Mouse (Mus musculus) neural tube, embryonic 14.5 days (tissue): Measurements from ENCODE around the gene Spata22. TPM values are rescaled to one million over a fixed set of nuclear protein-coding genes. Genes with fewer than 3 reads are reported as not detected.

Experiments used
- ATAC-seq: fragments of 200-750 bp; cut with Nextera tagmentation; 2 replicates; pipeline ENCODE4 v1.8.0; 2017; ENCODE audit warnings: low read depth, mild to moderate bottlenecking, moderate TSS enrichment, moderate library complexity
- H3K27ac ChIP-seq: fragments of 300-500 bp; sonication (generic); 2 replicates; pipeline ENCODE4 v1.5.1; 2014; ENCODE audit warnings: low read depth, mild to moderate bottlenecking, control low read depth, low read length, moderate library complexity, mixed read lengths
- H3K27me3 ChIP-seq: fragments of 300-500 bp; sonication (generic); 2 replicates; pipeline ENCODE4 v1.6.1; 2014; ENCODE audit warnings: low read length; ENCODE audit not compliant: control insufficient read depth, insufficient read depth
- H3K36me3 ChIP-seq: fragments of 300-500 bp; sonication (generic); 2 replicates; pipeline ENCODE4 v1.6.1; 2014; ENCODE audit warnings: low read length, mixed read lengths; ENCODE audit not compliant: control insufficient read depth, insufficient read depth
- H3K4me1 ChIP-seq: fragments of 300-500 bp; sonication (generic); 2 replicates; pipeline ENCODE4 v1.6.1; 2014; ENCODE audit warnings: low read length; ENCODE audit not compliant: control insufficient read depth, insufficient read depth
- H3K4me2 ChIP-seq: fragments of 300-500 bp; sonication (generic); 2 replicates; pipeline ENCODE4 v1.6.1; 2014; ENCODE audit warnings: mild to moderate bottlenecking, low read depth, low read length, control low read depth
- H3K4me3 ChIP-seq: fragments of 300-500 bp; sonication (generic); 2 replicates; pipeline ENCODE4 v1.5.1; 2014; ENCODE audit warnings: low read depth, low read length, control low read depth, mixed read lengths
- H3K9ac ChIP-seq: fragments of 300-500 bp; sonication (generic); replicated peaks from 2 replicates; pipeline ENCODE4 v1.6.1; 2014; ENCODE audit warnings: low read depth, mild to moderate bottlenecking, control low read depth, low read length, mixed read lengths
- H3K9me3 ChIP-seq: fragments of 300-500 bp; sonication (generic); 2 replicates; pipeline ENCODE4 v1.6.1; 2016; ENCODE audit warnings: low read length; ENCODE audit not compliant: control insufficient read depth
- WGBS: fragments of 180-500 bp; shearing (Covaris S2); extraction: QIAGEN DNeasy Blood & Tissue Kit; methylation state at CpG from one replicate; pipeline ENCODE4 v1.1.7; 2014; 5-methylcytosine and 5-hydroxymethylcytosine counted together
- polyA plus RNA-seq: library from polyadenylated mRNA; unstranded; fragments of >200 nt; fragmentation: Nextera tagmentation; extraction: Ambion mirVana; gene quantifications from 2 replicates; pipeline ENCODE4 v1.2.1, GENCODE M21; 2014

Spata22 gene
- polyA plus RNA-seq = not detected in 2 replicates

DNA sequence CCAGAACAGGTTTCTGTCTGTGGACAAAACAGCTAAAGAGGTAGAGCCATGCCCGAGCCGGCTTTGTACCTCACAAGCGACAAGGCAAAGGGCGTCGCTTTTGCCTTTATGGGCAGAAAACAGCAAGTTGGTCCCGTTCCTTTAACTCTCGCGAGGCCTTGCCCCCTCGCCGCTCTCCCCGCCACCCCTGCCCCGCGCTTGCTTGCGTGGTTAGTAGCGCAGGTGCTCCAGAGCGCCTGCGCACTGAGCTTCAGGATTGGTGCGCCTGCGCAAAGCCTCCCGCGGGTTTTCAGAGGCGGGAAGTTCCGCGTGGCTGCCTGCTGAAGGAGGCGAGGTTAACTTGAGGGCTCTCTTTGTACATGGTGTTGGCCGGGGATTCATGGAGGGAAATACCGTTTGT, at the start of gene Spata22, which contains the start of the genes Aspa and Gm49340:
Gene Spata22 (plus strand): TSS at position 300 of the 400 bp plus-strand sequence.
Gene Aspa (minus strand): TSS at position 155 of the 400 bp plus-strand sequence.
Gene Gm49340 (plus strand): TSS at position 300 of the 400 bp plus-strand sequence.
- Histone ChIP-seq H3K9ac (no peak within 1 kb of the TSS), H3K36me3 (no peaks in the 10 kb centered on the region), H3K27me3 (no peaks in the 10 kb centered on the region), H3K4me2 (no peak within 1 kb of the TSS), H3K9me3 (no peaks in the 10 kb centered on the region), H3K4me1 (no peaks in the 10 kb centered on the region), H3K27ac (no peak within 1 kb of the TSS), H3K4me3 (no peak within 1 kb of the TSS)
- ATAC-seq = no peak
- 77% methylated on average over 27 of the region's 27 CpGs for WGBS

DNA sequence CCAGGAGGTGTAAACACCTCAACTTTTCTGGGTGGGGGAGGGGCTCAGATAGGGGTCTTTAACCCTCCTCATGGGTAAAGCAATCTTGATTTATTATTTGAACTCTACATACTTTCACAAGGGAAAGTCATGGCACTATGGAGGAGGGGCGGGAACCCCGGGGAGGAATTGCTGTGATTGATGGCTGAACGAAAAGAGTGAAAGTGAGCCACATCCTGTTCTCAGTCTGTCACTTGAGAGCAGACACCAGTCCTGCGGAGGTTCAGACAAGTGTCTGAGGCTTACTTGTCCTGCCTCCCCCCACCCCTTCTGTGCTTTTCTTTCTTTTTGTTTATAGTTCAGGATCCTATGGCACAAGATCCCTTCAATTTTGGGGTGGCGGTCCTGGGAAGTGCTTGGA, 48.8 kb upstream of the Spata22 start:
- Histone ChIP-seq H3K9me3 (no peaks in the 10 kb centered on the region), H3K9ac (no peak overlapping the region), H3K36me3 (no peaks in the 10 kb centered on the region), H3K27ac (no peak overlapping the region), H3K4me1 (no peaks in the 10 kb centered on the region), H3K4me3 (no peak overlapping the region), H3K4me2 (no peak overlapping the region), H3K27me3 (no peaks in the 10 kb centered on the region)
- 51% methylated on average over 5 of the region's 5 CpGs for WGBS
- no peak for ATAC-seq

DNA sequence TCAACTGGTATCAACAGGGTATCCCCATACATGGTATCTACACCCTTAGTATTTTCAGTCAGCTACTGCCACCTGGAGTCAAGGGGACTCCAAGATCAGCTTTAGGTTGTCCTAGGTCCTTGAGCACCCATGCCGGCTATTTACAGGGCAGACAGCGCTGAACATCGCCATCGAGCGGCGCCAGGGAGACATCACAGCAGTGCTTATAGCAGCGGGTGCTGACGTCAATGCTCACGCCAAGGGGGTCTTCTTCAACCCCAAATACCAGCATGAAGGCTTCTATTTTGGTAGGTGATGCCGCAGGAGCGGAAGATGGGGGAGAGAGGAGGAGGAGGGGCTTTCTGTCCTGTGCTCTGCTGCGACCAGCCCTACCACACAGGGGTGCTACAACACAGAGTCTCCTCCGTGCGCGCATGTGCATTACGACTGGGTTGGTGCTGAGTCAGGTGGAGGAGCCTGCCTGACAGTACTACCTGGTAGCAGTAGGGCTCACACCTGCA, 48.0 kb upstream of the Spata22 start:
- no peaks in the 10 kb centered on the region for H3K27me3 ChIP-seq
- 0 out of 2 replicates have a peak overlapping the region, but pooled peaks have one; percentile 37 for H3K9ac ChIP-seq
- 3% methylated on average over 16 of the region's 16 CpGs for WGBS
- H3K27ac ChIP-seq = no peak overlapping the region
- peak overlapping the region; percentile 48 for H3K4me2 ChIP-seq
- H3K4me1 ChIP-seq = no peaks in the 10 kb centered on the region
- no peaks in the 10 kb centered on the region for H3K36me3 ChIP-seq
- H3K9me3 ChIP-seq = no peaks in the 10 kb centered on the region
- peak overlapping the region; percentile 32 for H3K4me3 ChIP-seq
- ATAC-seq = peak; percentile 91

DNA sequence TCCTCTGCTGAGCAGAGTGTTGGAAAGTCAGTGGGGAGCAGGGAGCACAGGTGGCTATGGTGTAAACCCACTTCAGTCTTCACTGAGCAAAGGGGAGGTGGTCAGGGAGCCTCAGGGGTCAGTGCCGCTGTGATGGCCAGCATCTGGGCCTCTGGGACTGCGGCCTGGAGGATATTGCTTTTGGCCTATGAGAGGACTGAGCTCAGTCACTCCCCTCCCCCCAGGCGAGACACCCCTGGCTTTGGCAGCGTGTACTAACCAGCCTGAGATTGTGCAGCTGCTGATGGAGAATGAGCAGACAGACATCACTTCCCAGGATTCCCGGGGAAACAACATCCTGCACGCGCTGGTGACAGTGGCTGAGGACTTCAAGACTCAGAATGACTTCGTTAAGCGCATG, 46.2 kb upstream of the Spata22 start:
- Histone ChIP-seq H3K4me1 (no peaks in the 10 kb centered on the region), H3K9ac (no peak overlapping the region), H3K4me2 (no peak overlapping the region), H3K27me3 (no peaks in the 10 kb centered on the region), H3K36me3 (no peaks in the 10 kb centered on the region), H3K27ac (no peak overlapping the region), H3K9me3 (no peaks in the 10 kb centered on the region), H3K4me3 (no peak overlapping the region)
- no peak for ATAC-seq
- 86% methylated on average over 9 of the region's 9 CpGs for WGBS

DNA sequence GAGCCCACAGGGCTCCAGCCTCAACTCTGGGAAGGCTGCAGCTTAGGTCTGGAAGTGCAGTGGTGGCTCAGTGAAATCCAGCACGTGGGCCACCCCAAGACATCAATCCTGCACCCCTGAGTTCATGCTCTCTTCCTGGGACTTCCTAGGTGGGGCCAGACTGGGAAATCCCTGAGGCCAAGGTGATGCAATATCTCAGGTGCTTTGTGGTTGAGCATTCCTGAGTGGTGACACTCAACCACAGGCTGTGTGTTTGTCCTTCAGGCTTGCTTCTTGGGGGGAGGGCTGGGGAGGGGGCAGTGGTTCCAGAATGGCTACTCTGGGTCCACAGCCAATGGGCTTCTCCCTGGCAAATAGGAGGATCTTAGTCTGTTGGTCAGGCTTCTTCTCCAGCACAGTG, 45.6 kb upstream of the Spata22 start:
- 57% methylated on average over 1 of the region's 1 CpGs for WGBS
- Histone ChIP-seq H3K27ac (no peak overlapping the region), H3K36me3 (no peaks in the 10 kb centered on the region), H3K4me3 (no peak overlapping the region), H3K27me3 (no peaks in the 10 kb centered on the region), H3K4me1 (no peaks in the 10 kb centered on the region), H3K9me3 (no peaks in the 10 kb centered on the region), H3K4me2 (no peak overlapping the region), H3K9ac (no peak overlapping the region)
- no peak for ATAC-seq

DNA sequence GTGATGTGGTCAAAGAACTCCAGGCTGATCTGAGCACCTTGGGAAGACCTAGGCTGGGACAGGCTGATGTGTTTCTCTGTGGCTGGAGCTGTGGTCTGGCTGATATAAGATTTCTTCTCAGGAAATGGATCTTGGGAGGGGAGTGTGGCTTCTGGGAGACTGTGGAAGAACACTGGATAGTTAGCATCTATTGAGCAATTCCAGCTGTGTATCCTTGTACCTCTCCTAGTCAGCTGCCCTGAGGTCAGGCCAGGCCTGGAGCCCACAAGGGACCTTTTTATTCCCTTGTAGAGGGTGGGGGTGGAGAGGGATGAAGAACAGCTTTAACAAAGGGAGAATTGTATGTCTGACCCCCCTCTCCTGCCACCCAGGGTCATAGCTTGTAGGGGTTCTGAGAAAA, 45.2 kb upstream of the Spata22 start:
- no peak for ATAC-seq

DNA sequence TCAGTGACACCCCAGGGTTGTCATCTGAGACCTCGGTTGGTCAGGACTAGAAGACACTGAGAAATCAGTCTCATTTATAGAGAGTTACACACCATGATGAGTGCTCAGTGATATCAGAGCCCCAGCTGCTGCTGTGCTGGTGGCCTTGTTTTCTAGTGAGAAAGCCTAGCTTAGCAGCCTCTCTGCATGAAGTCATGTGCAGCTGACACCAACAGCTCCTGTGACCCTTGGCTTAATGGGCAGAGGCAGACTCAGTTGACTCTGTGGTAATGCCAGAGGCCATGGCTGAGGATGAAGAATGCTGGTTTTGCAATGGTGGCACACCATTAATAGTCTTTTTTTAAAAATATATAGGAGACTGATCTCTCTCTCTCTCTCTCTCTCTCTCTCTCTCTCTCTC, 39.9 kb upstream of the Spata22 start:
- no peak overlapping the region for H3K9ac ChIP-seq

More for the DNA sequence above, 45.2 kb upstream of the Spata22 start:
- Histone ChIP-seq H3K4me1 (no peaks in the 10 kb centered on the region), H3K4me2 (no peak overlapping the region), H3K36me3 (no peaks in the 10 kb centered on the region), H3K27me3 (no peaks in the 10 kb centered on the region), H3K27ac (no peak overlapping the region), H3K4me3 (no peak overlapping the region), H3K9me3 (no peaks in the 10 kb centered on the region), H3K9ac (no peak overlapping the region)

DNA sequence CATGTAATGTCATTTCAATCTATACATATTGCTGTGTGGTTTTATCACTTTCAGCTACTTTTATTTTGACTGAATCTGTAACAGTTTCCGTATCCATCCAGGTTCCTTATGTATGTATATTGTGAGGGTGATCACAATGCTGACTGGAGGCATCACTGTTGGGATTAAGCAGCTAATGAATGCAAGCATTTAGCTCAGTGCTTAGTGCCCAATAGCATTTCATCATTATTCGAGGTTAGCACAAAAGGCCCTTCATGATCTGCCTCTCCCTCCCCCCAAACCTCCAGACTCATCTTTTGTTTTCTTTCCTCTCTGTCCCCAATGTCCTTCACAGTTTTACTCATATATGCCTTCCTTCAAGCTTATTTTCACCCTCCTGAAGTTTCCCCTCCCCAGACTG, 26.4 kb upstream of the Spata22 start:
- no peak overlapping the region for H3K9ac ChIP-seq
- H3K4me2 ChIP-seq = no peak overlapping the region
- H3K9me3 ChIP-seq = no peaks in the 10 kb centered on the region
- no peaks in the 10 kb centered on the region for H3K27me3 ChIP-seq
- no peak overlapping the region for H3K27ac ChIP-seq
- no peaks in the 10 kb centered on the region for H3K4me1 ChIP-seq
- no peak overlapping the region for H3K4me3 ChIP-seq
- WGBS = 38% methylated on average over 2 of the region's 2 CpGs
- no peaks in the 10 kb centered on the region for H3K36me3 ChIP-seq
- no peak for ATAC-seq

More for the DNA sequence above, 39.9 kb upstream of the Spata22 start:
- no peaks in the 10 kb centered on the region for H3K4me1 ChIP-seq
- no peaks in the 10 kb centered on the region for H3K9me3 ChIP-seq
- H3K4me2 ChIP-seq = no peak overlapping the region
- no peak for ATAC-seq
- no peak overlapping the region for H3K4me3 ChIP-seq
- WGBS = 83% methylated on average over 1 of the region's 1 CpGs
- H3K36me3 ChIP-seq = no peaks in the 10 kb centered on the region
- no peaks in the 10 kb centered on the region for H3K27me3 ChIP-seq
- no peak overlapping the region for H3K27ac ChIP-seq

DNA sequence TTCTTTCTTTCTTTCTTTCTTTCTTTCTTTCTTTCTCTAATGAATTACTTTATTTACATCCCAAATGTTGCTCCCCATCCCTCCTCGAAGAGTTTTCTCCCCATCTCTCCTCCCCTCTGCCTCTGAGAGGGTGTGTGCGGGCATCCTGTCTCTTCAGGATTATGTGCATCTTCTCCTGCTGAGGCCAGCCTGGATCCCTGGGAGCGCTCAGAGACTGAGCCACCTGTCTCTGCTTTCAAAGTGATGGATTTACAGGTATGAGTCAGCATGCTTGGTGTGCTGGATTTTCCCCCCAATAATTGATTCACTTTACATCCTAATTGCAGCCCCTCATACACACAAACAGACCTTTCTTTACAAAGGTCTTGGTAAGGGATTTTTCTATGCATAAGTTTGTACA, 13.6 kb upstream of the Spata22 start:
- WGBS = 45% methylated on average over 3 of the region's 3 CpGs
- H3K36me3 ChIP-seq = no peaks in the 10 kb centered on the region
- H3K27me3 ChIP-seq = no peaks in the 10 kb centered on the region
- no peaks in the 10 kb centered on the region for H3K9me3 ChIP-seq
- no peaks in the 10 kb centered on the region for H3K4me1 ChIP-seq
- H3K9ac ChIP-seq = no peak overlapping the region
- H3K4me3 ChIP-seq = no peak overlapping the region
- no peak overlapping the region for H3K4me2 ChIP-seq
- H3K27ac ChIP-seq = no peak overlapping the region
- no peak for ATAC-seq
